Mouse (Mus musculus): ENCODE results near the gene Cerkl. TPM values are rescaled to one million over a fixed set of nuclear protein-coding genes. Genes with fewer than 3 reads are reported as not detected.

Gene Cerkl
- polyA plus RNA-seq, 1 experiment = 5.1 TPM

GRCm38 (mm10) chr2:79292431-79292830 is 164.2 kb downstream of the Cerkl start:
- Histone ChIP-seq H3K4me3 (ENCODE audit: insufficient read depth, low read length) (no peak overlapping the region), H3K27ac (ENCODE audit: insufficient read depth, low read length) (no peak overlapping the region), H3K4me1 (ENCODE audit: control insufficient read depth, insufficient read depth, low read length) (no peaks in the 10 kb centered on the region; the same call in 1 of the 2 replicates)
- TF ChIP-seq POLR2A (IDR thresholded peaks at IDR 0.05; ENCODE audit: extremely low read depth, insufficient read depth, low read length) (no peak), CTCF (IDR thresholded peaks at IDR 0.05; ENCODE audit: extremely low read depth, insufficient read depth, low read length) (no peak)

GRCm38 (mm10) chr2:79291922-79292321 is 164.7 kb downstream of the Cerkl start:
- H3K27ac ChIP-seq (ENCODE audit: insufficient read depth, low read length) = no peak overlapping the region
- no peak for TF ChIP-seq POLR2A (IDR thresholded peaks at IDR 0.05; ENCODE audit: extremely low read depth, insufficient read depth, low read length)
- no peak for TF ChIP-seq CTCF (IDR thresholded peaks at IDR 0.05; ENCODE audit: extremely low read depth, insufficient read depth, low read length)
- no peaks in the 10 kb centered on the region; the same call in 1 of the 2 replicates for H3K4me1 ChIP-seq (ENCODE audit: control insufficient read depth, insufficient read depth, low read length)
- no peak overlapping the region for H3K4me3 ChIP-seq (ENCODE audit: insufficient read depth, low read length)

DNA sequence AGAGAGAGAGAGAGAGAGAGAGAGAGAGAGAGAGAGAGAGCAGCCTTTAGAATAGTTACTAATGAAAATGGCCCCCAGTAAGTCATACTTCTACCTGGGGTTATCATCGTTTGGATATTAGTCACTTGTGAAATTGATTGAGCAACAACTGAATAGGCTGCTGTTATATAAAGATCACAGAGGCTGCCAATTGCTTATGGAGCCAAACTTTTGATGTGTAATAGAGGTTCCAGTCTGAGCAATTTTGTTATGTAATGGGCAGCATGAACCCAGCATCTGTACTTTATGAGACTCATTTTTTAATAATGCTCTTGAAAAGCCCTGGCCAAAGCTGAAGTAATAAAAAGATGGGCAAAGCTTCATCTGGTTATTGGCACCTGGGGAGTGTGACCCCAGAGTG is 166.4 kb downstream of the Cerkl start:
- Histone ChIP-seq H3K4me3 (ENCODE audit: insufficient read depth, low read length) (no peak overlapping the region), H3K4me1 (ENCODE audit: control insufficient read depth, insufficient read depth, low read length) (no peaks in the 10 kb centered on the region; the same call in 1 of the 2 replicates), H3K27ac (ENCODE audit: insufficient read depth, low read length) (no peak overlapping the region)
- TF ChIP-seq POLR2A (IDR thresholded peaks at IDR 0.05; ENCODE audit: extremely low read depth, insufficient read depth, low read length) = no peak
- no peak for TF ChIP-seq CTCF (IDR thresholded peaks at IDR 0.05; ENCODE audit: extremely low read depth, insufficient read depth, low read length)

- TF ChIP-seq CTCF (IDR thresholded peaks at IDR 0.05; ENCODE audit: extremely low read depth, insufficient read depth, low read length) (no peak), POLR2A (IDR thresholded peaks at IDR 0.05; ENCODE audit: extremely low read depth, insufficient read depth, low read length) (no peak)
- no peaks in the 10 kb centered on the region for H3K4me1 ChIP-seq (ENCODE audit: control insufficient read depth, insufficient read depth, low read length)
- H3K4me3 ChIP-seq (ENCODE audit: insufficient read depth, low read length) = no peak overlapping the region
- no peak overlapping the region for H3K27ac ChIP-seq (ENCODE audit: insufficient read depth, low read length)
Measured at GRCm38 (mm10) chr2:79284206-79284605, 172.4 kb downstream of the Cerkl start.

Other genes with a start within 250 kb of the Cerkl start
- gene Itga4, start 201.4 kb downstream of the Cerkl start, polyA plus RNA-seq (2012; rRNA removed) = 6.0 and 6.4 TPM in 2 replicates
- 11.8 and 14.5 TPM in 2 replicates for gene Neurod1, start within 50 bp of the Cerkl start, polyA plus RNA-seq (2012; rRNA removed)
- 13.9 and 14.4 TPM in 2 replicates for gene Itprid2, start 178.6 kb upstream of the Cerkl start, polyA plus RNA-seq (2012; rRNA removed)